Mouse (Mus musculus) induced T-regulatory cell, adult 2 months (primary cell): ENCODE measurements around the gene G430095P16Rik.
A peak's percentile ranks its signal among the peaks of the same experiment; 100 is the strongest.

Experiments
- DNase-seq: peaks from one replicate; pipeline ENCODE4 v3.0.0-alpha.2; 2012; ENCODE audit warnings: low read depth

The G430095P16Rik gene

DNA sequence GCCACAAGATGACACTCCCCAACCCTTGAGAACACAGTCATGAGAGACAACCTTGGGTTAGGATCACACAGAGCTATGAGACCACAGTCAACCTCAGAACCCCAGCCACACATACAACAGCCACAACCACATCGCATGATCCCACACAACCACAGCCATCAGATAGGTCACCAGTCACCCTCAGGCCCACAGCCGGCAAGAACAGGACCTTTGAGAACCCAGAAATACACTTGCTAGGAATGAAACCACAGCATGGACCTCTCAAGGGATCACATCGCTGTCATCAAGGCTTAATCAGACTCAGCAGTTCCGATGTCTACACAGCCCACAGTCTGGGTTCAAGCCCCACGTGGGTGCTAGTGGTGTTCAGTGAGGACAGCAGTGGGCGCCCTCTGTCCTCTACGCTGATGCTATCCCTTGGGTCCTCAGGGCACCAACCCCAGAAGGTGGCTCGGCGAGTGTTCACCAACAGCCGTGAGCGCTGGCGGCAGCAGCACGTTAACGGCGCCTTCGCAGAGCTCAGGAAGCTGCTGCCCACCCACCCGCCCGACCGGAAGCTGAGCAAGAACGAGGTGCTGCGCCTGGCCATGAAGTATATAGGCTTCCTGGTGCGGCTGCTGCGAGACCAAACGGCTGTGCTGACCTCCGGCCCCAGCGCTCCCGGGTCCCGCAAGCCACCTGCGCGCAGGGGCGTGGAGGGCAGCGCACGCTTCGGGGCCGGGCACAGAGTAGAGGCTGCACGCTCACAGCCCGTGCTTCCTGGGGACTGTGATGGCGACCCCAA lies 19.1 kb upstream of the G430095P16Rik start:
- peak; percentile 83 for DNase-seq

DNA sequence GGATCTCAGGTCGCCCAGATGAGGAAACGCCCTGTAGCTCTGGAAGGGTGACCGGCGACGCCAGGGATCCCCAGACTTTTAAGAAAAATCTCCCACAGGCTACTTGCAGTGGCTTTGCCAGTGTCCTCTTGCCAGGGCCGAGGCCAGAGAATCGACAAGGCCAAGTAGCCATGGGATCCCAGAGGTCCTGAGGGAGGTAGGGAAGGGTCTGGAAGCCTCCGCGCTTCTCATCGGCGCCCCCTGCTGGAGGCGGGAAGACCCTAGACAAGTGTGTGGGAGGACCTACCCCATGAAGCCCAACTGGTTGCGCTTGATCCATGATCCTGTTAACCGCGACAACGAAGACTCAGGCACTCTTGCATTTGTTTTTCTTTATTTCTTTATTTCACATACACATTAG lies 18.5 kb upstream of the G430095P16Rik start:
- DNase-seq = peak; percentile 89

DNA sequence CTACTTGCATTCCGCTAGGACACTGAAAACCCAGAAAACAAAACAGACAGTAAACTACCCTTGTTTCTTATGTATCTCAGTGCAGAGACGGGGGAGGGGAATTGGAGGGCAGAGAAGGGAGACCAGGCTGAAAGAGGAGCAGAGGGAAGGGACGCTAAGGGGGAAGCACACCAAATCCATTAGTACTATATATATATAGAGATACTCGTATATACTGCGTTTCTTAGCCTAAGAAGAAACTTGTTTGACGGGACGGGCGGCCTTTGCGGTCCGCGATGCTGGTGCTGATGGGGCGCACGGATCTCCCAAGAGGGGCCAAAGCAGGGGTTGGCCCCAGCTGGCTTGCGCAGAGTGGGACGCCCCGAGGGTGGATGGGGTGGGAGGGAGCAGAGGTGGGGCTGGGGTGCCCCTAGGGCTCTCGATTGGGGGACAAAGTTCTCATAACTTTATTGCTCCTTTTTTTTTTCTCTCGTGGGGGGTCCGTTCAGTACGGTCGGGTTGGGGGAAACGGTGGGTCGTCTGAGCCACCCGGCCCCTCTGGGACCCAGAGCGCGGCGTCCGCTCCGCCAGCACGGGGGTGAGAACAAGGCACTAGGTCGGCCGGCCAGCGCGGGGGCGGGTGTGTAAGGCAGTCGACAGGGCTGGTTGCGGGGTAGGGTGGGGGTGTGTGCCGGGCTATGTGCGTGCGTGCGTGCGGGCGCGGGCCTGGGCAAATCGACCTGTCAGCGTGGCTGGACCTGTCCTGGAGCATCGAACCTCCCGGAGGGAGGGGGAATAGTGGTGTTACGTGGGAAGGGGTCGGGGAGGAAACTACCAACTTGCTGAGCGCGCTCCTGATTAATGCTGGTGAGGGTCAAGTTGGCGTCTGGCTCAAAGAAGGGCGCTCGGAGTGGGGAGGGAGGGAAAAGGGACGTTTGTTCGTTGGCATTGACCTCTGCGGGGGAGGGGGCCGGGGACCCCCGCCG lies 17.7 kb upstream of the G430095P16Rik start:
- peak; percentile 35 for DNase-seq

GRCm38 (mm10) chr8:84705960-84706359 lies 16.8 kb upstream of the G430095P16Rik start:
- DNase-seq = peak; percentile 42

GRCm38 (mm10) chr8:84706610-84707266 lies 16.1 kb upstream of the G430095P16Rik start:
- peak; percentile 23 for DNase-seq

GRCm38 (mm10) chr8:84707267-84707883 lies 15.4 kb upstream of the G430095P16Rik start:
- peak; percentile 45 for DNase-seq

- DNase-seq = peak; percentile 22
Observed at GRCm38 (mm10) chr8:84708071-84708541, 14.7 kb upstream of the G430095P16Rik start.

DNA sequence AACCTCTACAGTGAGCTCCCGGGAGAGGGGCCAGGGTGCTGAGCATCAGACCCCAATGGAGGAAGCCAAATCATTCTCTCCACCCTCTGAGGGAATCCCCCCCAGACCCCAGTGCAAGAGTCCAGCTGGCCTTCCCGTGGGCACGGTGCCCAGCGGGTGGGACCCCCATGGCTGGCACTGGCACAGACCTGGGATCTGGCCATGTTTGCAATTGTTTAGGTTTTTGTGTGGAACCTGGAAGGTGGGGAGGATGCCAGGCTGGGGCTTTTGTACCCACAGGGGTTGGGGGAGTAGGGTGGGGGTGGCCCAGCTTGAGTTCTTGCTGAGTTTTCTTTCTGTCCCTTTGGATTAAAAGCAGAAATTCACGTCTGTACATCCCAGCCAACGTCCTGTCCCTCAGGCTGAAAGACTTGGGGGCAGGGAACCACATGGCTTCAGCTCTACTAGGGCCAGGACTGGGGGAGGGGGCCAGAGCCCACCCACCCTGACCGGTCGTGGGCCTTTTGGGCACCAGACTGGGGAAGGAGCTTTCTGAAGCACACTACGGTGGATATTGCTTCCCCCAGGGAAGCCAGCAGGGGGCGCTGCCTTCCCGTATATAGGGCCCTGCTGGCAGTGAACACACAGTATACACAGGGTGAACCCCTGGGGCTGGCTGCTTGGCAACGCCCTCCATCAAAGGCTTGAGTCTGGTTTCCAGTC lies 13.9 kb upstream of the G430095P16Rik start:
- peak; percentile 92 for DNase-seq

- no peak for DNase-seq
Observed at GRCm38 (mm10) chr8:84709931-84710330, 12.9 kb upstream of the G430095P16Rik start.

- DNase-seq = no peak
Observed at GRCm38 (mm10) chr8:84711312-84711711, 11.5 kb upstream of the G430095P16Rik start.

DNA sequence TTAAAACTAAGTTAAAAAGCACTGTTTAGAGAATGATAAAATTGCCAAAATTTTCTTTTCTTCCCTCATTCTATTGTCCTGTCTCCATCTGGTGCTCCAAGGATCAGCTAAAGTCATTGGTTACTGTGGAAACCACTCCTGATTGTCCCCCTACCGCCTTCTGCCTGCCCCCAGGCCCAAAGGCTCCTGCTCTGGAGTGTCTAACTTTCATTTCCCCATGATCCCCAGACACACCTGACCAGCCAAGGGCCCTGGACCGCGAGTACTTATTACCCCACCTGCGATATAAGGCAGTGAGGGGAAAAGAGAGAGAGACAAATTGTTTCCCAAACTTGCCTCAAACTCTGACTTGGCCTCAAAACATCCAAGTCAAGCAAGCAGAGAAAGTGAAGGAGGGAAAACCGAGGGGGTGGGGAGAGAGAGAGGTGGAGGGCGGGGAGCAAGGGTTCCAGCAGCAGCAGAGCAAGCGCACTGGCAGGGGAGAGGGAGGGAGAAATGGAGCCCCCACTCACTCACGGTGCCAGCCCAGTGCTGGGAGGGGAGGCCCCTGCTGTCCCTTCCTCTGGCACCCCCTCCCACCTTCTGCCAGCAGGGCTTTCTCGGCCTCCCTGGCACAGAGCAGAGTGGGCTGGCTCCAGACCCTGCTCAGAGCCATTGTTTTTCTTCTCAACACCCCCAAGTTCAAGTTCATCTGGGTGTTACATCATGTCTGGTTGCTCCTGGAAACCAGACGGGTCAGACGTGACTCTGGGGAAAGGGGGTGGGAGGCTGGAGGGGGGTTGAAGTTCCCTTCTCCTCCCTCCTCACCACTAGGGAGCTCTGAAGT lies 10.7 kb upstream of the G430095P16Rik start:
- DNase-seq = no peak

DNA sequence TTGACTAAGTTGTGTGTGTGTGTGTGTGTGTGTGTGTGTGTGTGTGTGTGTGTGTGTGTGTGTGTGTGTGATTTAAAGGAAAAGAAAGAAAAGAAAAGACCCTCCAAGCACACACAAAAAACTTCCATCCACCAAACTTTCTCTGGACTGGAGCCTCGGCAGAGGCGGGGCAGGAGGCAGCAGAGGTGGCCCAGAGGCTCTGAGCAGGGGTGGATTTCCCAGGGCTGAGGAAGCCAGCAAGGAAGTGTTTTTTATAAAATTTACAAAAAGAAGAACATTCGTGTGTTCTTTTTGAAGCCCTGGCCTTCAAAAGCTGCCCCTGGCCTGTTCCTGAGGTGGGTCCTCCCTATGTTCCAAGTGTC lies 10.1 kb upstream of the G430095P16Rik start:
- no peak for DNase-seq

GRCm38 (mm10) chr8:84713381-84713780 lies 9.4 kb upstream of the G430095P16Rik start:
- no peak for DNase-seq

- DNase-seq = no peak
Observed at GRCm38 (mm10) chr8:84714161-84714560, 8.6 kb upstream of the G430095P16Rik start.

DNA sequence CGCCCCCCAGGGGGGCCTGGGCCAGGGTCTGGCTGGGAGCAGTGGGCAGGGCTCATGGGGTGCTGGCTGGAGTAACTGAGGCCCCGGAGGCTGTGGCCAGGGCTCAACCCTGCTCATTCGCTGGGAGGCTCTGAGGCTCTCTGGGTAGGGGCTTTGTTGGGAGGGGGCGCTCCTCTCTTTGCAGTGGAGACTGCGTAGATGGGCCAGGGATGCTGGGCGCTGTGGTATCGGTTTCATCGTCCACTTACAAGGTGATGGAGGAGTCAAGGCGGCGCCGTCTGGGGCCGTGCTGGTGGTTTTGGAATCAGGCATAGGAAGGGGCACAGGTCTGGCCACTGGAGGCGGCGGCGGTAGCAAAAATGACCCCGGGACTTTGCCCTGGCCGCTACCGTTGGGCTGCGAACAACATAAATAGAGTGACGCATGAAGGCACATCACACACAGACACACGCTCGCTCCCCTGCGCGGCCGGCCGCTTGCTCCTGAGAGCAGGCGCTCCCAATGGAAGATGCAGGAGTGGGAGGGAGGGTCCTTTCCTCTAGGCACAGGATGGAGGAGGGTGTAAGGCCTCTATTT lies 6.8 kb upstream of the G430095P16Rik start:
- DNase-seq = no peak

GRCm38 (mm10) chr8:84716790-84717189 lies 6.0 kb upstream of the G430095P16Rik start:
- no peak for DNase-seq

DNA sequence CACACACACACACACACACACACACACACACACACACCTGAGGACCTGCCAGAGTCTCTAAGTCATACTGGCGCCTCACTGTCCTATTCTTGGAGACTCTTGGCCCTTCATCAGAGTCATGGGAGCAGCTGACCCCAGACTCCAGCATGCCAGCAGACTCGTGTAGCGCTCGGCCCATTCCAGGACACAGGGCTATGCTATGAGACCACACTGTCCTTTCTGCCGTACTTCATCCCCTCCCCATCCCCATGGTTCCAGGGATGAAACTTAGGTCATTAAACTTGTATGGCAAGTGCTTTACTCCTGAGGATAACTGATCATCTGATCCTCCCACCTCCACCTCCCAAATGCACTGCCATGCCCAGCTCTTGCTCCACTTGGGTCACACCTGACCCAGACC lies 4.3 kb upstream of the G430095P16Rik start:
- no peak for DNase-seq

- DNase-seq = no peak
Observed at GRCm38 (mm10) chr8:84718959-84719690, 3.7 kb upstream of the G430095P16Rik start.

DNA sequence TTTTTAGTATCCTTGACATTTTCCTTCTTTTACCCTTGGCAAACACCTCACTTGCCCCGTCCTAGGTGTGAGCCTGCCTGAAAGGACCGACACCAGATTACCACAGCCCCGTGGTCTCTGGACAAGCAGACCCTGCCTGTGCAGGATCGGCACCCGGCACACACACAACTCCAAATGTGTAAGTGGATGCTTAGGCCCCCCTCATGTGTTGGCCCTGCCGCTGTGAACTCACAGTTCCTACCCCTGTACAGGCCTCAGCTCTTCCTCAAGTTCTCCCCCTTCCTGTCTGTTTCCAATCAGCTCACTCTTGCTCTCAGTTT lies 317 bp upstream of the G430095P16Rik start:
- no peak for DNase-seq

- peak; percentile 67 for DNase-seq
Observed at GRCm38 (mm10) chr8:84723571-84723900, 729 bp downstream of the G430095P16Rik start.
